Mouse (Mus musculus) bone marrow, adult 2 months (tissue): ENCODE data around the gene Igsf21.

ENCODE experiments used
- CTCF ChIP-seq: fragments of 200-500 bp; IDR thresholded peaks from 2 replicates; pipeline ENCODE4 v1.5.1; 2011; ENCODE audit warnings: low read length, control low read depth; ENCODE audit not compliant: control insufficient read depth, insufficient read depth
- POLR2A ChIP-seq: fragments of 200-500 bp; IDR thresholded peaks from 2 replicates; pipeline ENCODE4 v1.6.1; 2011; ENCODE audit warnings: low read depth, mild to moderate bottlenecking, control low read depth, low read length, borderline replicate concordance; ENCODE audit not compliant: control insufficient read depth

DNA sequence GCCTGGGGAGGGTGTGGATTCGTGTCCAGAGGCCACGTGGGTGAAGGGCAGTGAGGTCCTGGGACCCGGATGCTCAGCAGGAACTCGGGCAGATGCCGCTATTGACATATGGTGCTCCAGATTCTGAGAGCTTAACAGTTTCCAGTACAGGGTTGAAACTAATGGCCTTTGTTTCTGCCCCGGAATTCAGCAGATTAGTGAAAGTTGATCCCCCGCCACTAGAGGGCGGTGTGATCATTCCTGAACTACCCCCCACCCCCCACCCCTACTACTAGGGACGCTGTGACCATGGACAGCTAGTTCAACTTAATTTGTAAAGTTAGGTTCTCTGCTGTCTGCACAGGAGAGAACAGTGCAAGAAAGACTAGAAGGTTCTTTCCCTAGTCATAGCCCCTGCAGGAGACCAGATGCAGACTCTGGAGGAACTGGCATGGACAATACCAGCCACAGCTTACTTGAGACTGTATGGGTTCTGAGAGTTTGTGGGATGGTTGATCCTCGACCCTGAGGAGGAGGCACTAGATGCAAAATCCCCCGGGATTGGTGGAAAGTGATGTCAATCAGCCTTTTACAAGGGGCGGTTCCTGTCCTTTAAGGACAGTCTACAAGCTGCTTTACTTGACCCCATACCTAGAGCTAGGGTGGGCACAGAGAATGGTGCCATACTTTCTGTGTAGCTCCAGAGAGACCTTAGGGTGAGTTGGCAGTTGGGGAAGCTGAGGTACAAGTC is 157.7 kb downstream of the Igsf21 start:
- TF ChIP-seq CTCF: no peak; the same call in 1 of the 2 replicates
- no peak for TF ChIP-seq POLR2A
